Mouse (Mus musculus) ES-CJ7 (cell line): Measurements from ENCODE around the gene Gm20909.
"Not testable (repeated sequence)": the region's sequence is repeated elsewhere in the genome, so short reads cannot be mapped to it uniquely, and the experiment has no call there.

Experiments
- DNase-seq: peaks from one replicate; pipeline ENCODE4 v3.0.0; 2011; ENCODE audit warnings: low read depth, low spot score

The Gm20909 gene

DNA sequence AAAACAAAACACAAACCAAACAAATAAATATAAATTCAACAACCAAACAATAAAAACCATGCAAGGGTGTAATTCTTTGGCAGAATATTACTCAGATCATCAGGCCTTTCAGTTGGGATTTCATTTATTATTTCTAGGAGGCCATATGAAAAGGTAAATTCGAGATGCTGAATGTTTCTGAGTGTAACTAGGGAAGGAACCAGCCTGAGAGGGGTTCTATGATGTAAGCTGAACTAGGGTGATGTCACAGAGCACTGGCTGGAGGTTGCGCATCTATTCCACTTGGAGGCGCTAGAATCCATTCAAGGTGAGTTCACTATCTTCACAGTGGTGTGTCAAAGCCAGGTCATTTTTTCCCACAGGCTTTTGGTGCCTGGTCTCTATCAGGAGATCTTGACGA, at the start of gene Gm20909:
TSS of gene Gm20909 (plus strand) at position 301 of the 400 bp plus-strand sequence.
- DNase-seq = not testable (repeated sequence)
